Mouse (Mus musculus) kidney, embryonic 16.5 days (tissue): ENCODE results near the gene Adprh. TPM values are rescaled to one million over a fixed set of nuclear protein-coding genes. Genes with fewer than 3 reads are reported as not detected.

Source experiments
- ATAC-seq: fragments of 200-750 bp; cut with Nextera tagmentation; 2 replicates; pipeline ENCODE4 v1.8.0; 2017; ENCODE audit warnings: moderate TSS enrichment; ENCODE audit not compliant: low FRiP score, low TSS enrichment
- H3K27ac ChIP-seq: fragments of 300-500 bp; sonication (generic); 2 replicates; pipeline ENCODE4 v1.5.1; 2014; ENCODE audit warnings: low read length
- H3K27me3 ChIP-seq: fragments of 300-500 bp; sonication (generic); 2 replicates; pipeline ENCODE4 v1.6.1; 2014; ENCODE audit warnings: low read length, control low read depth, mixed read lengths; ENCODE audit not compliant: insufficient read depth
- H3K36me3 ChIP-seq: fragments of 300-500 bp; sonication (generic); 2 replicates; pipeline ENCODE4 v1.6.1; 2014; ENCODE audit warnings: low read length, control low read depth, mixed read lengths; ENCODE audit not compliant: insufficient read depth
- H3K4me1 ChIP-seq: fragments of 300-500 bp; sonication (generic); 2 replicates; pipeline ENCODE4 v1.6.1; 2014; ENCODE audit warnings: low read length, control low read depth, mixed read lengths; ENCODE audit not compliant: insufficient read depth
- H3K4me2 ChIP-seq: fragments of 300-500 bp; sonication (generic); replicated peaks from 2 replicates; pipeline ENCODE4 v1.6.1; 2014; ENCODE audit warnings: low read depth, low read length
- H3K4me3 ChIP-seq: fragments of 300-500 bp; sonication (generic); 2 replicates; pipeline ENCODE4 v1.5.1; 2014; ENCODE audit warnings: mild to moderate bottlenecking, low read length
- H3K9ac ChIP-seq: fragments of 300-500 bp; sonication (generic); replicated peaks from 2 replicates; pipeline ENCODE4 v1.6.1; 2014; ENCODE audit warnings: low read length
- H3K9me3 ChIP-seq: fragments of 300-500 bp; sonication (generic); 2 replicates; pipeline ENCODE4 v1.6.1; 2016; ENCODE audit warnings: low read length, control low read depth
- WGBS: fragments of 180-500 bp; shearing (Covaris S2); extraction: QIAGEN DNeasy Blood & Tissue Kit; methylation state at CpG from one replicate; pipeline ENCODE4 v1.1.7; 2014; 5-methylcytosine and 5-hydroxymethylcytosine counted together
- polyA plus RNA-seq: library from polyadenylated mRNA; unstranded; fragments of >200 nt; fragmentation: Nextera tagmentation; extraction: Ambion mirVana; gene quantifications from 2 replicates; pipeline ENCODE4 v1.2.1, GENCODE M21; 2015

The Adprh gene
- polyA plus RNA-seq, 1 experiment from 2014 or later = 94.3 TPM

DNA sequence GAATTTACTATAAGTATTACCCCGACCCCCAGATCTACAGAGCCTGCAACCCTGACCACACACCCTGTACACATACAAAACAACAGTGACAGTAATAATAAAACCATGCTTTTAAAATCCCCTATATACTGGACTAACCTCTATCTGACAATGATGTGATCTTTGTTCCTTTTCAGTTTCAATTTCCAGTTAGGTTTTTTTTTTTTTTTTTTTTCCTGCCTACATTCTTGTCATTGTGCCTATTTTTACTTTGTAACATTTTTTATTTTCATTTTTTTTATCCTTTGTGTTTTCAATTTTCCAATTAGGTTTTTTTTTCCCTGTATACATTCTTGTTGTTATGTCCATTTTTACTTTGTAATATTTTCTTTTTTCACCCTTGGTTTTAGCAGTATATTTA is 26.7 kb downstream of the Adprh start:
- no peak for ATAC-seq
- Histone ChIP-seq H3K36me3 (no peaks in the 10 kb centered on the region), H3K27ac (no peak overlapping the region), H3K4me3 (no peak overlapping the region), H3K4me1 (no peaks in the 10 kb centered on the region), H3K4me2 (no peak overlapping the region), H3K27me3 (no peaks in the 10 kb centered on the region), H3K9me3 (no peaks in the 10 kb centered on the region), H3K9ac (no peak overlapping the region)
- 83% methylated on average over 1 of the region's 1 CpGs for WGBS

GRCm38 (mm10) chr16:38425374-38425773 is 27.1 kb downstream of the Adprh start:
- no peak overlapping the region for H3K27ac ChIP-seq
- WGBS = 79% methylated on average over 2 of the region's 2 CpGs
- H3K4me2 ChIP-seq = no peak overlapping the region
- no peaks in the 10 kb centered on the region for H3K36me3 ChIP-seq
- H3K9me3 ChIP-seq = no peaks in the 10 kb centered on the region
- no peak overlapping the region for H3K4me3 ChIP-seq
- no peaks in the 10 kb centered on the region for H3K27me3 ChIP-seq
- no peak overlapping the region for H3K9ac ChIP-seq
- no peak for ATAC-seq
- no peaks in the 10 kb centered on the region for H3K4me1 ChIP-seq

GRCm38 (mm10) chr16:38414953-38415352 is 37.5 kb downstream of the Adprh start:
- ATAC-seq = no peak
- Histone ChIP-seq H3K4me1 (no peaks in the 10 kb centered on the region), H3K27me3 (no peaks in the 10 kb centered on the region), H3K36me3 (no peaks in the 10 kb centered on the region), H3K9me3 (no peaks in the 10 kb centered on the region), H3K27ac (no peak overlapping the region), H3K4me3 (no peak overlapping the region), H3K9ac (no peak overlapping the region), H3K4me2 (no peak overlapping the region)
- 79% methylated on average over 7 of the region's 7 CpGs for WGBS

- H3K9ac ChIP-seq = no peak overlapping the region
- H3K27me3 ChIP-seq = no peaks in the 10 kb centered on the region
- H3K4me3 ChIP-seq = no peak overlapping the region
- H3K4me1 ChIP-seq = no peaks in the 10 kb centered on the region
- ATAC-seq = no peak
- H3K27ac ChIP-seq = no peak overlapping the region
- H3K4me2 ChIP-seq = no peak overlapping the region
- 100% methylated on average over 5 of the region's 8 CpGs for WGBS
- H3K9me3 ChIP-seq = no peaks in the 10 kb centered on the region
- no peaks in the 10 kb centered on the region for H3K36me3 ChIP-seq
These were observed 44.1 kb downstream of the Adprh start for GRCm38 (mm10) chr16:38408416-38408815.

DNA sequence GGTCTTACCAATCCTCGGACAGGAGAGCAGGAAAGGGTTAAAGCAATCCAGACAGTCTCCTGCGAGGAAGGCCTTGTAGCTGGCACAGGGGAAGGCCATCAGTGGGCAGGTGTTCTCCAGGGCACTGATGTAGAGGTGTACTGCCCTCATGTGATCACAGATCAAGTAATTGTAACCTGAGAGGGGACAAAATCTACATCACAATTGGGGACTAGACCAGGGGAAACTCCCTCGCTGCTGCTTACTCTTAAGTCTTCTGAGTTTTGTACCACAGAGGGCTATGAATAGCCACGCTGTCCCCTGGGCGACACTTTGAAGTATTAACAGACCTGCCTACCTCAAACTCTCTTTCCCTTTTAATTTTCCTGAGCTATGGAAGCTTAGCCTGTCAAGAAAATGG is 44.9 kb downstream of the Adprh start:
- H3K27ac ChIP-seq = no peak overlapping the region
- no peak overlapping the region for H3K4me2 ChIP-seq
- no peak overlapping the region for H3K9ac ChIP-seq
- H3K4me3 ChIP-seq = no peak overlapping the region
- no peaks in the 10 kb centered on the region for H3K36me3 ChIP-seq
- 42% methylated on average over 5 of the region's 5 CpGs for whole genome bisulfite sequencing
- no peaks in the 10 kb centered on the region for H3K4me1 ChIP-seq
- H3K9me3 ChIP-seq = 0 out of 2 replicates have a peak, but pooled peaks cover 3% of the 10 kb centered on the region
- no peak for ATAC-seq
- no peaks in the 10 kb centered on the region for H3K27me3 ChIP-seq

DNA sequence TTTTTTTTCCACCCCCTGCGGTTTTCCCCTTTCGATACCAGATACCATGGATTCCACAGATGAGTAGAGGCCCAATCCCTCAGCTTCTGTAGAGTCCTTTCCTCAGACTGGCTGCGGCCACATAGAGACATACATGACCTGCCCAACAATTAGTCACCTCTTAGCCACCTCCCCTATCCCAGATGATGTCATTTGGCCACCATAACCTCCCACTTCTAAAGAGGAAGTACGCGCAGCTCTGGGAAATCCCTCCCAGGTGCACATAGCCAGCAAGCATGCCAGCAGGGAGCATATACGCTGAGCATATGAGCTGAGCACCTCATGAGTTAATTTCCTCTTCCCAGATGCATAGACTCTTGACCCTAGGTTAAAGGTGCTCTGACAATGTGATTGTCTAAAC is 45.8 kb downstream of the Adprh start:
- Histone ChIP-seq H3K9me3 (0 out of 2 replicates have a peak, but pooled peaks cover 3% of the 10 kb centered on the region), H3K27ac (no peak overlapping the region), H3K9ac (no peak overlapping the region), H3K27me3 (no peaks in the 10 kb centered on the region), H3K4me2 (no peak overlapping the region), H3K4me3 (no peak overlapping the region), H3K36me3 (no peaks in the 10 kb centered on the region), H3K4me1 (no peaks in the 10 kb centered on the region)
- 84% methylated on average over 6 of the region's 6 CpGs for WGBS
- no peak for ATAC-seq

GRCm38 (mm10) chr16:38406293-38406692 is 46.2 kb downstream of the Adprh start:
- WGBS = 84% methylated on average over 5 of the region's 5 CpGs

GRCm38 (mm10) chr16:38403639-38404038 is 48.9 kb downstream of the Adprh start:
- no peak for ATAC-seq
- Histone ChIP-seq H3K27ac (no peak overlapping the region), H3K36me3 (no peaks in the 10 kb centered on the region), H3K9ac (no peak overlapping the region), H3K27me3 (no peaks in the 10 kb centered on the region), H3K4me3 (no peak overlapping the region), H3K4me1 (peaks cover 16% of the 10 kb centered on the region), H3K9me3 (0 out of 2 replicates have a peak, but pooled peaks cover 3% of the 10 kb centered on the region), H3K4me2 (no peak overlapping the region)
- 90% methylated on average over 7 of the region's 7 CpGs for WGBS

More at GRCm38 (mm10) chr16:38406293-38406692, 46.2 kb downstream of the Adprh start:
- Histone ChIP-seq H3K9me3 (0 out of 2 replicates have a peak, but pooled peaks cover 3% of the 10 kb centered on the region), H3K4me1 (no peaks in the 10 kb centered on the region), H3K27me3 (no peaks in the 10 kb centered on the region), H3K36me3 (no peaks in the 10 kb centered on the region), H3K27ac (no peak overlapping the region), H3K9ac (no peak overlapping the region), H3K4me3 (no peak overlapping the region), H3K4me2 (no peak overlapping the region)
- ATAC-seq = no peak

- no peak overlapping the region for H3K4me3 ChIP-seq
- 0 out of 2 replicates have a peak, but pooled peaks cover 3% of the 10 kb centered on the region for H3K9me3 ChIP-seq
- no peak overlapping the region for H3K4me2 ChIP-seq
- 89% methylated on average over 6 of the region's 6 CpGs for WGBS
- ATAC-seq = no peak
- peaks cover 17% of the 10 kb centered on the region for H3K4me1 ChIP-seq
- no peaks in the 10 kb centered on the region for H3K27me3 ChIP-seq
- H3K36me3 ChIP-seq = no peaks in the 10 kb centered on the region
- no peak overlapping the region for H3K27ac ChIP-seq
- no peak overlapping the region for H3K9ac ChIP-seq
These were observed 51.0 kb downstream of the Adprh start for GRCm38 (mm10) chr16:38401468-38401867.

DNA sequence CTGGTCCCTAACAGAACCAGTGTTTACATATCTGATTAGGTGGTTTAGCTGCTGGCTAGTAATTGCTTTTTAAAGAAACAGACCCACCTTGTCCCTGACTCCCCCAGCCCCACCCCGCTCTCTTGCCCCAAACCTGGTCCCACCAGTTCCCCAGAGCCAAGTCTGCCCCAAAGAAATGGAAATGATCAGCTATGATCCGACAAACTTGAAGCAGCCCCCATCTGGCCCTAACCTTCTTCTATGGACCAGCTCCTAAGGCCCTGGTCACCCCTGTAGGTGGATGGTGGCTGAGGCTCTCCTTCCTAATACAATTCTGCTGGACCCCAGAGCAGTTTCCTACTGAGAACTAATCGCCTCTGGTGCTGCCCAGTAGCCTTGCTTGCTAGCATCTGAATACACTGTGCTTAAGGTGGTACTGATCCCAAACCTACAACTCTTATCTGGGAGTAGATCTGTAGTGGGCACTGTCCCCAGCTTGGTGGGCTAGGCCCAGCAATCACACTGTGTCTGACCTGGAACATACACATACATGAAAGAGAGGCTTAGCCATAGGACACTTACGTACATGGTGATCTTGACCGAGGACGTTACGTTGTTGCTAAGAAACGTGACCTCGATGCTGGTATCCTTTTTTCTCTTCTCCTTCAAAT is 52.1 kb downstream of the Adprh start:
- H3K4me3 ChIP-seq = peak overlapping the region; percentile 37
- H3K9me3 ChIP-seq = 0 out of 2 replicates have a peak, but pooled peaks cover 3% of the 10 kb centered on the region
- no peaks in the 10 kb centered on the region for H3K27me3 ChIP-seq
- H3K27ac ChIP-seq = peak overlapping the region; percentile 88
- WGBS = 85% methylated on average over 9 of the region's 9 CpGs
- peaks cover 23% of the 10 kb centered on the region for H3K4me1 ChIP-seq
- H3K36me3 ChIP-seq = no peaks in the 10 kb centered on the region
- H3K4me2 ChIP-seq = peak overlapping the region; percentile 66
- 0 out of 2 replicates have a peak, but pooled peaks have one; percentile 2 for ATAC-seq
- H3K9ac ChIP-seq = peak overlapping the region; percentile 69
